Mouse (Mus musculus) E14TG2a.4 (cell line): ENCODE results near the gene Sigmar1.

Source experiments
- CTCF ChIP-seq: conservative IDR thresholded peaks from 2 replicates; pipeline ENCODE4 v1.5.1; 2014; ENCODE audit warnings: low read length
- NANOG ChIP-seq: IDR thresholded peaks from 2 replicates; pipeline ENCODE4 v1.6.1; 2014; ENCODE audit warnings: borderline replicate concordance, low read length, mixed read lengths
- POU5F1 ChIP-seq: IDR thresholded peaks from 2 replicates; pipeline ENCODE4 v1.6.1; 2014; ENCODE audit warnings: low read length, borderline replicate concordance

DNA sequence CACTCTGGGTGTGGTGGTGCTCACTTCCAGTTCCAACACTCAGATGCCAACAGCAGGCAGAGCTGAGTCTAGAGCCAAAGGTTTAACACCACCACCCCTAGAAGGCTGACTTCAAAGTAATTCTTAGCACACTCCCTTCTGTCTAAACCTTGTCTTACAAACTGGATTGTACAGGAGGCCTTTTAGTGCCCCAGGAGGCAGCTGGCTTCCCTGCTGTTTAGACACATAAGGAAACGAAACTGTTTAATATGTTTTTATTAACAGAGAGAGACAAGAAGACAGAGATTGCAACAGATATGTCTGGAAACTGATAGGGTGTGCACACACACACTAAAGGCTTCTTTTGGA, 17.7 kb downstream of the Sigmar1 start:
- TF ChIP-seq CTCF: no peak
- TF ChIP-seq NANOG: no peak
- TF ChIP-seq POU5F1: no peak
